Mouse (Mus musculus) monocyte, adult 2 months (primary cell): ENCODE data around the gene Gm5426.
"Not testable (repeated sequence)": the region's sequence is repeated elsewhere in the genome, so short reads cannot be mapped to it uniquely, and the experiment has no call there.

Experiments used
- DNase-seq, 2 experiments: peaks; one replicate each; pipeline ENCODE4 v3.0.0; 2022; ENCODE audit warnings: low spot score in 2 of 2, low read depth in 1 of 2

Gene Gm5426

DNA sequence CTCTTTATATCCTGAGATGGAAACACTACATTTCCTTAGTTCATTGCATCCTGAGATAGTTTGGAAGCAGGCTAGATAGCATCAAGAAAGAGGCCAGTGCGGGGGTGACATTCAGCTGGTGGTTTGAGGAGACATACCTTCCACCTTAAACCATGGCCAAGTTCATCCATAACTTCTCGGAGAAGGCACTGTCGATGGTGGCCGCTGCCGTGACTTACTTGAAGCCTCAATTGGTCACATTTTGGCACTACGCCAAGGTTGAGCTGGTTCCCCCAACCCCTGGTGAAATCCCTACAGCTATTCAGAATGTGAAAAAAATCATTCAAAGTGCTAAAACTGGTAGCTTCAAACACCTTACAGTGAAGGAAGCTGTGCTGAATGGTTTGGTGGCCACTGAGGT lies at the start of gene Gm5426:
Gene Gm5426, plus strand, starts transcription at position 153 of the 400 bp plus-strand sequence.
- not testable (repeated sequence) for DNase-seq

DNA sequence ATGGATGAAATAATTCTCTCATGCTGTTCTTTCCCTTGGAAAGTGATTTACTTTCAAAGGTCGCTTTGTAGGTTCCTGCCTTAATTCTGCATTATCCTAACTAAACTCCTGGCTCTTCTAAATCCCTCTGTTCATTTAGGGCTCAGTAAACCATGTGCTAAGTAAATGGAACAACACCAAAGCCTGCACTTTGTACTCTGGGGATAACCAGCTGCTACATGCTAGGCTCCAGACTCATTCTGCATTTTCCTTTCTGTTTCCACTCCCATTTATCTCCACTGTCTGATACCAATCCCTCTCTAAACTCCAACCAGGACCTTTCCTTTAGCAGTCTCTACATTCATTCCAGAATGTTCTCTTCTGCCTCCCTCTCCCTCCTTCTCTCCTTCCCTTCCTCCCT lies 46.7 kb upstream of the Gm5426 start:
- DNase-seq = no peak

DNA sequence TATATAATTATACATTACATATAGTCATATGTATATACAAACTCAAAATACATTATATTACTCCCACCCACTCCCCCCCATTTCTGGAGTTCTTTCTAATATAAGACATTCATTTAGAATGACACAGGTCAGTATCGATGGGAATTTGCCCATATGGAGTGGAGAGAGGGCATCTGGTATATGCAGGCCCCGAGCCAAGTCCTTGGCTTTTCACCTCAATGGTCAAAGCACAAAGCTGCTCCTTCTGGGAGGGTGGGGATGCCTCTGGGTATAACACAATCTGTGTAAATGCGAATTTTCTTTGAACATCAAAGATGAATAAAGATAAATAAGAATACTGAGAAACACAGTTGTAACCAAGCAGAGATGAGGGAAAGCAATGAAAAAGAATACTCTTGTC lies 46.0 kb upstream of the Gm5426 start:
- DNase-seq = no peak

DNA sequence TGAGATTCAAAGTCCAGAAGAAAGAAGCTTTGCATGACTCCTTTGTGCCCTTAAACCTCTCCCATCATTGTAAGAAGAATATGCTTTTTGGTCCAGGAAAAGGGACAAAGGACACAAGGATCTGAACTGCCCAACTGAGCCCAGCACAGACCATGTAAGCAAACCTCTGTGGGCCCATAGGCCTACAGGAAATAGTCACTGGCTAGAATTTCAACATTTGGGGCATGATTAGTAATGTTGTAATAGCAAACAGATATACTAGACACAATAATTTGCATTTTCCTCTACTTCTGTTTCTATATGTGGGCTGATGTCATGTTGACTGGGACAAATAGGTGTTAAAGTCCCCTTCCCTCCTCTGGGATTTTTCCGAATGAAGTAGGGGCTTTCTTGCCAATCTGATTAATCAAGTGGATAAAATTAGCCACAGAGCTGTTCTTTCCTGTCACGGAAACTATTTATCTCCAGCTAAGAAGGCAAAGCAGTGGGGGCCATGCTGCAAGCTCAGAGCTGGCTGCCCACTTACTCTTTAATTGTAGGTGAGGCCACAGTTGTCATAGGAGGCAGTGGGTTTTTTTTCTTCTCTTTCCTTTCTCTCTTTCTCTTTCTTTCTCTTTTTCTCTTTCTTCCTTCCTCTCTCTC lies 42.4 kb upstream of the Gm5426 start:
- no peak for DNase-seq

DNA sequence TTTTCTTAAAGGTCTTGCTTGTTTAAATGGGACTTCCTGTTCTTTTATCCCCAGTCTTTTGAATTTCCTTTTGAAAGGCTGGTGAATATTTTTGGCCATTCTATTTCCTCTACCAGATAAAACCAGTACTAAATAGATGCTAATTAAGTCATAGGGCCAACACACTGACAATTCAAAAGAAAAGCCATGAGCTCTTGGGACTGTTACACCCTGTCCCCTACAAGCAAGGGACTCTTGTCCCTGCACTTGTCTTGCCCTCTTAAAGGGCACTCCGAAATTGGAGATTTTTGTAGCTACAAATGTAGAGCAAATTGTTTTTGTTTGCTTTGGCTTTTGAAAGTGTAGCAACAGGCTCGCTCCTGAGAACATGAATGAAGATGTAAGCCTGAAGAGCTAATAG lies 41.8 kb upstream of the Gm5426 start:
- no peak for DNase-seq

DNA sequence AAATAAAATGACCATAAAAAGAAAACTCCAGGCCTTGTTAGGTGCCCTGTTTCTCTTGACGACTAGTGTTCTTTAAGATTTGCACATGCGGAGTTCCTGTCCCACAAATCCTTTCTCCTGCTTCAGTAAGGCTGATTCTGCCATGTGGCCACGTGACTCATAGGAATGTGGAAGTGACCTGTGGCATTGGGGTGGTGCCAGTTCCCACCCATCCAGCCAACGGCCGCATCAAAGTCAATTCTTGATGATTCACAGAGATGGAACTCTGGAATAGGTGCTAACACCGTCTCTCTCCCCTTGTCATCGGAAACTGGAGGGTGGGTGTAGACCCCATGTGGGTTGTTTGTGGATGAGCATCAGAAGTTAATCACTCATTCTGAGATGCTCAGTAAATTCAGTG lies 39.7 kb upstream of the Gm5426 start:
- DNase-seq = no peak

DNA sequence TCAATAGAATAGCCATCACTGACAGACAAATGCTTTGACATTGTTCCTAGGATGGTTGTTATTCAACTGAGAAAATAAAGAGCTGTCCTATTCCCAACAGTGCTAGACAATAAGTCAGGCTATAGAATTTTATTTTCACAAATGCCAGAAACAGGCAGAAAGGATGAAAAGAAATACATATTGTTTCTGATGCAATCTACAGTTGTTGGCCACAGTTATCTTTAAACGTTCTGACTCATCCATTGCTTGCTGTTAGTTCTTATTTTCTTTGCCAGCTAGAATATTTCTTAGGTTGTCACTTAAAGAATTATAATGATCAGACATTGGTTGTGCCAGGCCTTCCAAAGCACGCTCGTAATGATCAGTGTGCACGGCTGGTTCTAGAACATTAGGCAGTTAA lies 35.4 kb upstream of the Gm5426 start:
- no peak for DNase-seq

DNA sequence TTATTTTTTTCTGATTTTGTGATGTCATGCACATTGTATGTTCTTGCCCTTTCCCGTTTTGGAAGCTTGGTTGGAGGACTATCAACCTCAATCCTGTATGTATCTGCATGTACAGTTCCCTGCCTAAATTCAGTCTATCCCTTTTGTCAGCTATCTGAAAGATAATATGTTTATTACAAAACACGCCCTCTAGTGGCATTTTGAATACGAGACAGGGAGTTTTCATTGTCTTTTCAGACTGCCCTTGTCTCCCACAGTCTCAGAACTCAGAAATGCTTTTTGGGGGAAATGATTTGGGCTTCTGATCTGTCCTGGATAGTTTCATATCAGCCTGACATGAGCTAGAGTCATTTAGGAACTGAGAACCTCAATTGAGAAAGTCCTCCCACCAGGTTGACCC lies 32.2 kb upstream of the Gm5426 start:
- DNase-seq = no peak

DNA sequence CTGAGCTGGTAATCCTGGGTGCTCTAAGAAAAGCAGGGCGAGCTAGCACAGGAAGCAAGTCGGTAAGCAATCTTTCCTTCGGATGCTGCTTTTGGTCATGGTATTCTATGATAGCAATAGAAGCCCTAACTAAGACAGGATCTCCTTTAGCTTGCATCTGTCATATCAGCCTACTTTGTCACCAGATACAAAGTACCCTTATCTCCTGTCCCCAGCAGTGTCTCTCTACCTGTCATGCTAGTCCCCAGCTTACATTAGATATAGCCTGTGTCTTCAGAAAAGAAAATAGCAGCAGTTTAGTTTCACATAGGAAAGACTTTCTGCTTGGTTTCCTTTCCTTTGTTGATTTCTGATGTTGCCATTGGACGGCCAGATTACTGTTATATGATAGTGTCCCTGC lies 31.8 kb upstream of the Gm5426 start:
- DNase-seq = no peak

DNA sequence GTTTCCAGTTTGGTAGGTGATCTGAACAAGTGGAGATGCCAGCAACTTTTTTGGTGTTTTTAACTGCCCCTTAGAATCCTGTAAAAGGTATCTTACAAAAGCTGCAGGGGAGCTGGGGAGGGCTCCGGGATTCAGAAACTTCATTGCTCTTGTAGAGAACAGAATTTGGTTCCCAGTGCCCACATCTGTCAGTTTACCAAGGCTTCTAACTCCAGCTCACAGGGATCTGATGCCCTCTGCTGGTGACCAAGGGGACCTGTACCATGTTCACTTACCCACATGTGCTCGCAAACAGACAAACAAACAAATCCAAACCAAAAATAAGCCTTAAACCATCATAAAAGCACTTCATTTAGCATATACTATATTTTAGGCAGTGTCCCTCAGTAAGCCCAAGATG lies 31.3 kb upstream of the Gm5426 start:
- DNase-seq = no peak

DNA sequence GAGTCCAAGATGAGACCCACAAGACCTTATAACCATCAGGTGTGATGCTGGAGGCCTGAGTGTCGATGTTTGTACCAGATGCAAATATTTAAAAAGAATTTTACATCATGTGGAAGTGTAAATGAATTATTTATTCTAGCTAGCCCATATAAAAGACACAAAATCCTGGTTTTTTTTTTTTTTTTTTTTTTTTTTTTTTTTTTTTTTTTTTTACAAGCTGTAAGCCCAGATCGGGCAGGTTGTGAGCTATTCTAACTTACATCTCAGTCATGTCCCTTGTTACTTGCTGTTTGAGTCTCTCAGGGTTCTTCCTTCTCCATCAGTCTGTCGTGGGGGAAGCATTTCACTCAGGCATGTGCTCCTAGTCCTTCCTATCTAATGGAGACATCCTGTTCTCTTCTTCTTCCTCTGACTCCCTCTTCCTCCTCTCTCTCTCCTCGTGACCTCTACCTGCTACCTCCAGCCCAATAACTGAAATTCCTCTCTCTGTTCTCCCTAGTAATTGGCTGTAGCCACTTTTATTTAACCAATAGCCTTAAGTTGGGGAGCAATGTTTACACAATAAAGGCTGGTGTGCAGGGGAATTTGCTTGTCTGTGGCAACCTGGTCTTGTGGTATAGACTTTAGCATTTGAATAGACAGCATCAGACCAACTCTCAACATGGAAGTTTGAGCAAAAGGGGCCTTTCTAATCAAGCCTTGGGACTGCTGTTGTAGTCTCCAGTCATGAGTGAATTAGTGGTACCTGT lies 29.3 kb upstream of the Gm5426 start:
- no peak for DNase-seq

DNA sequence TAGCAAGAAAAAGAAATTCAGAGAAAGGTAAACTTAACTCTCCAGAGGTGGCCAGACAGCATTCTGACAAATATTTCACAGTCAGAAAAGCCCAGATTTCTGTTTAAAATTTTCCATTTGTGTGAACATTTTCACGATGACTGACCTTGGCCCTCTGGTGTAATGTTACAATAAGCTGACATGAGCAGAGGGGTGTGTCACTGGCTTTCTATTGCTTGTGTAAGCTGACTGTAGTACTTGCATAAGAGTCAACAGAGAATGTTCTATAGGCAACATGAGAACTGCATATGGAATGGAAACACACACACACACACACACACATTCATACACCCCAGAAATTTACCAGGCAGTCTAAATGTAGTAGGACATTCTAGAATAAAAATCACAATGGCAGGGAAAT lies 28.6 kb upstream of the Gm5426 start:
- DNase-seq = no peak

DNA sequence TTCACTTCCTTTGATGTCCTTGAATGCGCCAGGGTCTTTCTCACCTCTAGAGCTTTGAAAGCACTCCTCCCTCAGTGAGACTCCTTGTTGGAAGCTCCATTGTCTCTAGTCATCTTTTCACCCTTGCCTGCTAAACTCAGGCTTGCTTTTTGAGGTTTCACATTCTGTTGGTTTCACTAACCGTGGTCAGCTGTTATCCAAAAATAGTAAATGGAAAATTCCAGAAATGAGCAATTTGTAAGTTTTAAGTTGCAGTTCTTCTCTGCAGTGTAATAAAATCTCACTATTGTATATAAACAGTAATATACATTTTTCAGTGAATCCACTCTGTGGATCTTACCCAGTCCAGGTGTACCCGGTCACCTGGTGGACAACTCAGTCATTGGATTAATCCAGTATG lies 21.1 kb upstream of the Gm5426 start:
- no peak for DNase-seq

DNA sequence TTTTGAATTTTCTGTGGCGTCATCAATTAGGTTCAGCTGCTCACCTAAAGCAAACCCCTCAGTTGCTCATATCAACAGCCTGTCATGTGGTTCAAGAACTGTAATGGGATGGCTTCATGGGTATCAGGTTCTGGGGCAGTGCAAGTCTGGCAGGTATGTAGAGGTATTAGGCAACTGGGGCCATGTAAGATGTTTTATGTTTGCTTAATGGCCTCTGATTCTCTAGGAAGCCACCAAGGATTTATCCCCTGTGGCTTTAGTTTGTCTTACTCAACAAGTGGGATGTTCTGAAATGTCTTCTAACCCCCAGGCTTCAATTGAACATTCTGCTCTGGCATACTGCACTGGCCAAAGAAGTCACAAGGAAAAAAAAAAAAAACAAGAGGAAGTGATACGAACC lies 15.6 kb upstream of the Gm5426 start:
- DNase-seq = no peak

DNA sequence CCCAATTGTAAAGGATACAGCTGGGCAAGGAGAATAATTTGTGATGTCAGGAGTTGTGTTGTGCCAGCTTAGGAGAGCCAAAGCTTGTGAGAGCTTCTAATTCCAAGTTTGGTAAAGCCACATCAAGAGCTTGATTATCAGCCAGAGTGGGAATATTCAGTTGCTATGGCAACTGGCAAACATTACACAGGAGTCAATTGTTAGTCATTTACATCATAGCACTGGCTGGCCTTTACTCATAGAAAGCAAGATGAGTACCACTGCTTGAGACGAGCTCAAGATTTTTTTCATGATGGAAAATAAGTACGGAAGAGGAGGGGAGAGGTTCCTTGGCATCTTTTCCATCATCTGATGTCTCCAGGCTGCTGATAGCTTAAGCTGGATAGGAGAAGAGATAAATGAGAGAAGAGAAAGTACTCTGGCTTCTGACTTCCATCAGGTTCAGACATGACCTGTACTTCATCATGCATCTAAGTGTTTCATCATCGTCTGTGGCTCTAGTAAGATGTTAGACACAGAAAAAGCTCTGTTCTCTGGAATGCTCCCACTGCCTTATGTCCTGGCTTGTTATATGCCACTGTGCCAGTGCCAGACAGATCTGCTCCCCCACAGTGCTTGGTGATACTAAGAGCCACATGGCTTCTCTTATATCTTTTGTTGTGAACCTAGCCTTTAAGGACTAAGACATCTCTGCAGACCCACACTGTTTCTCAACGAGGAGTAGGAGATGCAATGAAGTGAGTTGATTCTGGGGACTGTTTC lies 15.0 kb upstream of the Gm5426 start:
- no peak for DNase-seq

DNA sequence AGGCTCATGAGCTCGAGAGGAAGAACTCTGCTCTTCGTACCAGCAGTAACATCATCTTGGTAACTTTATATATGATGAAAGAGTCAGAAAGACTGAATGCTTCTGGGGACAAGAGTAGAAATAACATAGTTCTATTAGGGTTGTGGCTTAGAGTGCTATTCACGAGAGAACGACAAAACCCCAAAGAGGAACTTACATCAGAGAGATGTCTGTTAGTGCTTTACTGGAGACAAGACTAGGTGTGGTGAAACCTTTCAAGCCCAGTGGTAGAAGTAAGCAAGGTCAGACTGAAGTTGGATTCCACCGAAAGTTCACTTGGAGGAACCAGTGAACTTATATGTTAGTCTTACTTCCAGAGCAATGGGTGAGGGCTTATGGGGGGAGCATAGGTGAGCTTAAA lies 12.5 kb upstream of the Gm5426 start:
- DNase-seq = no peak

DNA sequence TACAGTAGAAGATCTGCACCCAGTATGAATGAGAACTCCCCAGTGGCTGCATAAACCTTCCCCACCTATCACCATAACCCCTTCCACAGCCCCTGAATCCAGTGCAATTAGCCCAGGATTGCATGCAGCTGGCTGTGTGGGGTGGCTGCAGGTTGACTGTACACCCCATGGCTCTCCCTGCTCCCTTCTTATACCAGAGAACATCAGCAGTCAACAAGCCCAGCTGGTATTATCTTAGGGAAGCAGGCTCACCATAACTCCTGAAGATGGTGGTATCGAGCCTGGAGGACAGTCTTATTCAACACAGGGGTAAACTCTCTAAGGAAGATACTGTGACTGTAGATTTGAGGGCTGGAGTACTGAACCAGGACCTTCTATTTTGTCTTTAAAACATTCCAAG lies 12.1 kb upstream of the Gm5426 start:
- DNase-seq = no peak

DNA sequence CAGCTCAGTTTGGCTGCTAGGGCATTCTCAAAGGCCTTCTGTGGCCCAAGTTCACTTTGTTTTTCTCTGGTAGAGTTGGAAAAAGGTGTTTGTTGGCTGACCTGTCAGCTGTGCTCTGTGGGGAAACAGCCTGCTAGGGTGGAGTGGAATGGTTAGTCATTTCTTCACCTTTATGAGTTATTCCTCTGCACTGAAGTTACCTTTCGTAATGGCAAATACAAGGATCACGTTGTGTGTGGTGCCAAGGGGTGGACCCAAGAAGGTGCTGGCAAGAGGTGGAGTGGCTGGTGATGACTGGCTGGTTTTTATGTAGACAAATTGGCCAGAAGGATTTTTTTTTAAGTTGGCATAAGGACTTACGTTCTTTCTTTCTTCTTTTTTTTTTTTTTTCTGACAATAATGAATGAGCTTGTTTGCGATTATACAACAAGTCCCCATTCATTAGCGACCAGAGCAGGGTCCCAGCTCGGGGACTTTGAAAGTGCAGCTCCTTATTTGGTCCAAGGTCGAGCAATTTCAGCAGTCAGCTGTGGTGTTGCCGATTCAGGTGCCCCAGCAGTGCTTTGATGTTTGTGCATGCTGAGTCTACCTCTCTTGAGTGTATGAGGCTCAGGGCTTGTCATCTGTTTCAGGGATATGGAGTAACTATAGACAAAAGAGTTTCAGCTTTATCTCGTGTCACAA lies 10.5 kb upstream of the Gm5426 start:
- no peak for DNase-seq

DNA sequence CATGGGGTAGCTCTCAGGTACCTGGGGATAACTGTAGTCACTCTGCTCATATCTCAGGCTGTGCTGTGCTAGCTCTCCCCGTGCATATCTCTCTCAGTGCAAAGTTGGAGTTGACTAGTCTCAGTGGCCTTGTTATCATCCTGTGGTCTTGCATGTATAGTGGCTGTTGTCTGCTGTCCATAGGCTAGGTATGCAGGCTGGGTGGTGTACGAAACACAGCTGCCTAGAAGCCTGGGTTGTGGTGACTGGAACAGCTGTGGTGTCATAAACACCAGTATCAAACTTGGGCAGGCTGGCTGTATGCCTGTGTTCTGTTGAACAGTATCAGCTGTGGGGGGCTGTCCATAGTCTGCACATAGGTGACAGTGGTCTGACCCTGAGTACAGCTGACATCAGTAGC lies 7.2 kb upstream of the Gm5426 start:
- DNase-seq = no peak

DNA sequence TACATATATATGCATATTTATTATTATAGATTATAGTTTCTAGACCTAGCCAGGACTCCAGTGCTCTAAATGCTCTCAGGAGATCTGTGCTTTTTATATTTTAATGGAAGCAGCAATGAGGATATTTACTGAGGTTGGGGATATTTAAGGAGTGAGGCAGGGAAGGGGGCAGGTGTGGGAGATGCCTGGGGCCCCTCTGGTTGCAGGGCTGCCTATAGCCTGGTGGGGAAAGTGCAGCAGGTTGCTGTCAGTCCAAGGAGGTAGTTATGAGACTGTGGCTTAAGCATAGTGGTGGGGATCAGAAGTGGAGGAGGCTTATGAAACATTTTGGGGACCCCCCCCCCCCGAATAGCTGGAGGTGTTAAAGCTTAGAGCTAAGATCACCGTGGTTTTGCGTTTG lies 6.0 kb upstream of the Gm5426 start:
- no peak for DNase-seq

DNA sequence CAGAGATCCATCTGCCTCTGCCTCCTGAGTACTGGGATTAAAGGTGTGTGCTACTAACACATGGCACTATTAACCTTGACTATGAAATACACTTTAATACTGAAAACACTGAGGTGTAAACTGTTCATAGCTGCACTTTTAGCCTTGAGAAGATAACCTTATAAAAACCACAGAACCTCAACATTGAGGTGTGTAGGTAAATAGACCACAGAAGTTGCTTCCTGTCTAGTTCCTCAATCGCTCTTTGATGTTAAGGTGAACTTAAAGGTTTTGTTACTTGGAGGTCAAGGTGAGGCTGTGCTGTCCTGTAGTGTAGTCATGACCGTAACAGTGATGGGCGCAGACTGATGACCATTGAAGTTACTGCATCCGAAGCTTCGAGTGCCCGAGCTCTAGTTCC lies 5.3 kb upstream of the Gm5426 start:
- DNase-seq = no peak

DNA sequence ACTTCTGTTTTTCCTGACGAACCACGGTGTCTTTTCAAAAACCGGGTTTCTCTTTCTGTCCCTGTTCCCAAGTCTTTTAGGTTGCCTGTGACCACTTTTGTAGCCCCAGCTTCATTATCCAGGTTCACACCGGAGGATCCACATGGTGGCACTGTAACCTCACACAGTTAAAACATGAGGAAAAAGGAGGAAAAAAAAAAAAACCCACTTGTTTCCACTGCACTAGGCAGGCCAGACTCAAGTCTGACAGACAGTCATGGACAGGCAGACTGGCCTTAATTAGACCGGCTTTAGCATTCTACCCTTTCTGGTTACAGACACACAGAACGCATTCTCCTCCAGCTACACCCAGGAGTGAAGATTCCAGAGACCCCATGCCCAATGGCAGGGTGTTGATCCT lies 4.2 kb upstream of the Gm5426 start:
- DNase-seq = peak in 1 of 2 experiments; percentile 43
